Mouse (Mus musculus): ENCODE data around the gene Swi5. TPM values are rescaled to one million over a fixed set of nuclear protein-coding genes. Genes with fewer than 3 reads are reported as not detected.
"Not testable (repeated sequence)": the region's sequence is repeated elsewhere in the genome, so short reads cannot be mapped to it uniquely, and the experiment has no call there.

Swi5 gene
- polyA plus RNA-seq, 1 experiment from 2014 or later, result 397 TPM

- Histone ChIP-seq H3K9me3 (no peaks in the 10 kb centered on the region), H3K27me3 (peaks cover 24% of the 10 kb centered on the region; the same call in 1 of the 2 replicates), H3K36me3 (replicated peaks) (peaks cover 54% of the 10 kb centered on the region), H3K4me1 (peaks cover 20% of the 10 kb centered on the region), H3K4me2 (no peak overlapping the region), H3K4me3 (replicated peaks) (no peak overlapping the region), H3K27ac (no peak overlapping the region), H3K9ac (no peak overlapping the region)
- 88% methylated on average over 16 of the region's 16 CpGs for WGBS
- no peak for ATAC-seq (ENCODE audit: low FRiP score)
Observed at GRCm38 (mm10) chr2:32308870-32309568, 21.1 kb upstream of the Swi5 start.

- 49% methylated on average over 8 of the region's 8 CpGs for WGBS
- no peak overlapping the region for H3K9ac ChIP-seq
- no peaks in the 10 kb centered on the region for H3K9me3 ChIP-seq
- peaks cover 63% of the 10 kb centered on the region for H3K36me3 ChIP-seq (replicated peaks)
- no peak overlapping the region for H3K4me3 ChIP-seq (replicated peaks)
- H3K27ac ChIP-seq, result no peak overlapping the region
- peaks cover 20% of the 10 kb centered on the region for H3K4me1 ChIP-seq
- H3K4me2 ChIP-seq, result no peak overlapping the region
- no peak for ATAC-seq (ENCODE audit: low FRiP score)
- peaks cover 20% of the 10 kb centered on the region; the same call in 1 of the 2 replicates for H3K27me3 ChIP-seq
Observed at GRCm38 (mm10) chr2:32307941-32308760, 20.3 kb upstream of the Swi5 start.

- H3K4me1 ChIP-seq, result peaks cover 16% of the 10 kb centered on the region
- no peak overlapping the region for H3K4me3 ChIP-seq (replicated peaks)
- ATAC-seq (ENCODE audit: low FRiP score), result no peak
- H3K4me2 ChIP-seq, result no peak overlapping the region
- 91% methylated on average over 6 of the region's 6 CpGs for WGBS
- no peak overlapping the region for H3K27ac ChIP-seq
- H3K27me3 ChIP-seq, result peaks cover 16% of the 10 kb centered on the region; the same call in 1 of the 2 replicates
- no peaks in the 10 kb centered on the region for H3K9me3 ChIP-seq
- no peak overlapping the region for H3K9ac ChIP-seq
- peaks cover 71% of the 10 kb centered on the region for H3K36me3 ChIP-seq (replicated peaks)
Observed at GRCm38 (mm10) chr2:32307247-32307798, 19.4 kb upstream of the Swi5 start.

- Histone ChIP-seq H3K4me1 (peaks cover 4% of the 10 kb centered on the region), H3K4me3 (replicated peaks) (no peak overlapping the region), H3K9ac (no peak overlapping the region), H3K27ac (no peak overlapping the region), H3K27me3 (peaks cover 8% of the 10 kb centered on the region; the same call in 1 of the 2 replicates), H3K36me3 (replicated peaks) (peaks cover 79% of the 10 kb centered on the region), H3K9me3 (no peaks in the 10 kb centered on the region), H3K4me2 (no peak overlapping the region)
- WGBS, result 86% methylated on average over 9 of the region's 9 CpGs
- ATAC-seq (ENCODE audit: low FRiP score), result no peak
Observed at GRCm38 (mm10) chr2:32306176-32306575, 18.3 kb upstream of the Swi5 start.

GRCm38 (mm10) chr2:32305668-32306067 is 17.8 kb upstream of the Swi5 start:
- H3K4me2 ChIP-seq, result no peak overlapping the region
- no peak overlapping the region for H3K4me3 ChIP-seq (replicated peaks)
- no peaks in the 10 kb centered on the region for H3K9me3 ChIP-seq
- H3K9ac ChIP-seq, result no peak overlapping the region
- H3K27me3 ChIP-seq, result peaks cover 4% of the 10 kb centered on the region; the same call in 1 of the 2 replicates
- H3K27ac ChIP-seq, result no peak overlapping the region
- no peak for ATAC-seq (ENCODE audit: low FRiP score)
- 83% methylated on average over 5 of the region's 5 CpGs for WGBS
- no peaks in the 10 kb centered on the region; the same call in 1 of the 2 replicates for H3K4me1 ChIP-seq
- peaks cover 83% of the 10 kb centered on the region for H3K36me3 ChIP-seq (replicated peaks)

GRCm38 (mm10) chr2:32304145-32304832 is 16.4 kb upstream of the Swi5 start:
- Histone ChIP-seq H3K36me3 (replicated peaks) (peaks cover 85% of the 10 kb centered on the region), H3K27me3 (no peaks in the 10 kb centered on the region), H3K9ac (no peak overlapping the region), H3K4me2 (no peak overlapping the region), H3K4me1 (no peaks in the 10 kb centered on the region), H3K27ac (0 out of 2 replicates have a peak overlapping the region, but pooled peaks have one; percentile 13), H3K4me3 (replicated peaks) (no peak overlapping the region), H3K9me3 (no peaks in the 10 kb centered on the region)
- peak; percentile 42; the same call in 1 of the 2 replicates for ATAC-seq (ENCODE audit: low FRiP score)
- WGBS, result 56% methylated on average over 8 of the region's 8 CpGs

GRCm38 (mm10) chr2:32302952-32303351 is 15.1 kb upstream of the Swi5 start:
- Histone ChIP-seq H3K9ac (no peak overlapping the region), H3K4me2 (no peak overlapping the region), H3K27ac (no peak overlapping the region), H3K4me1 (no peaks in the 10 kb centered on the region), H3K4me3 (replicated peaks) (no peak overlapping the region), H3K36me3 (replicated peaks) (peaks cover 90% of the 10 kb centered on the region), H3K27me3 (no peaks in the 10 kb centered on the region), H3K9me3 (no peaks in the 10 kb centered on the region)
- no peak for ATAC-seq (ENCODE audit: low FRiP score)
- WGBS, result 91% methylated on average over 10 of the region's 10 CpGs

- H3K27me3 ChIP-seq, result no peaks in the 10 kb centered on the region
- no peaks in the 10 kb centered on the region for H3K4me1 ChIP-seq
- no peak overlapping the region for H3K4me3 ChIP-seq (replicated peaks)
- no peaks in the 10 kb centered on the region for H3K9me3 ChIP-seq
- H3K9ac ChIP-seq, result no peak overlapping the region
- no peak overlapping the region for H3K27ac ChIP-seq
- no peak for ATAC-seq (ENCODE audit: low FRiP score)
- H3K36me3 ChIP-seq (replicated peaks), result peaks cover 67% of the 10 kb centered on the region
- WGBS, result 88% methylated on average over 4 of the region's 4 CpGs
- H3K4me2 ChIP-seq, result no peak overlapping the region
Observed at GRCm38 (mm10) chr2:32299469-32299868, 11.6 kb upstream of the Swi5 start.

GRCm38 (mm10) chr2:32295842-32296241 is 8.0 kb upstream of the Swi5 start:
- H3K4me2 ChIP-seq; ATAC-seq (ENCODE audit: low FRiP score); H3K4me1 ChIP-seq; H3K27me3 ChIP-seq; H3K9ac ChIP-seq; H3K4me3 ChIP-seq (replicated peaks); H3K27ac ChIP-seq; H3K9me3 ChIP-seq: not testable (repeated sequence)
- 79% methylated on average over 2 of the region's 2 CpGs for WGBS
- H3K36me3 ChIP-seq (replicated peaks), result peaks cover 52% of the 10 kb centered on the region

GRCm38 (mm10) chr2:32295285-32295684 is 7.4 kb upstream of the Swi5 start:
- H3K36me3 ChIP-seq (replicated peaks), result peaks cover 49% of the 10 kb centered on the region
- H3K27me3 ChIP-seq, result no peaks in the 10 kb centered on the region
- H3K4me1 ChIP-seq, result no peaks in the 10 kb centered on the region
- no peak overlapping the region for H3K4me3 ChIP-seq (replicated peaks)
- ATAC-seq (ENCODE audit: low FRiP score), result no peak
- H3K9me3 ChIP-seq, result no peaks in the 10 kb centered on the region
- no peak overlapping the region for H3K27ac ChIP-seq
- 91% methylated on average over 3 of the region's 3 CpGs for WGBS
- no peak overlapping the region for H3K9ac ChIP-seq
- no peak overlapping the region for H3K4me2 ChIP-seq

GRCm38 (mm10) chr2:32294348-32294747 is 6.5 kb upstream of the Swi5 start:
- 86% methylated on average over 8 of the region's 8 CpGs for WGBS
- Histone ChIP-seq H3K4me3 (replicated peaks) (no peak overlapping the region), H3K9me3 (no peaks in the 10 kb centered on the region), H3K27ac (no peak overlapping the region), H3K36me3 (replicated peaks) (peaks cover 40% of the 10 kb centered on the region), H3K4me2 (no peak overlapping the region), H3K4me1 (peaks cover 1% of the 10 kb centered on the region), H3K27me3 (no peaks in the 10 kb centered on the region), H3K9ac (no peak overlapping the region)
- no peak for ATAC-seq (ENCODE audit: low FRiP score)

- ATAC-seq (ENCODE audit: low FRiP score), result no peak
- H3K36me3 ChIP-seq (replicated peaks), result peaks cover 26% of the 10 kb centered on the region
- H3K27ac ChIP-seq, result no peak overlapping the region
- H3K4me3 ChIP-seq (replicated peaks), result no peak overlapping the region
- H3K9me3 ChIP-seq, result no peaks in the 10 kb centered on the region
- H3K4me1 ChIP-seq, result peaks cover 21% of the 10 kb centered on the region
- no peaks in the 10 kb centered on the region for H3K27me3 ChIP-seq
- no peak overlapping the region; the same call in 1 of the 2 replicates for H3K4me2 ChIP-seq
- no peak overlapping the region for H3K9ac ChIP-seq
Observed at GRCm38 (mm10) chr2:32289578-32289977, 1.7 kb upstream of the Swi5 start.

Data from forebrain, embryonic 12.5 days (tissue).